Mouse (Mus musculus) liver, embryonic 11.5 days (tissue): ENCODE measurements around the gene Gm28048. TPM values are rescaled to one million over a fixed set of nuclear protein-coding genes. Genes with fewer than 3 reads are reported as not detected.

ENCODE experiments used
- ATAC-seq: fragments of 200-750 bp; cut with Nextera tagmentation; replicated peaks from 2 replicates; pipeline ENCODE4 v1.8.0; 2017; ENCODE audit warnings: moderate number of reproducible peaks, mild to moderate bottlenecking, moderate TSS enrichment, moderate library complexity; ENCODE audit not compliant: low FRiP score
- DNase-seq: peaks from one replicate; pipeline ENCODE4 v3.0.0-alpha.2; 2017; ENCODE audit warnings: low spot score
- H3K27ac ChIP-seq: fragments of 300-500 bp; sonication (generic); 2 replicates; pipeline ENCODE4 v1.5.1; 2014; ENCODE audit warnings: mild to moderate bottlenecking, low read depth, low read length, control low read depth
- H3K27me3 ChIP-seq: fragments of 300-500 bp; sonication (generic); replicated peaks from 2 replicates; pipeline ENCODE4 v1.6.1; 2014; ENCODE audit warnings: low read length, mixed read lengths; ENCODE audit not compliant: control insufficient read depth, insufficient read depth
- H3K36me3 ChIP-seq: fragments of 300-500 bp; sonication (generic); 2 replicates; pipeline ENCODE4 v1.6.1; 2014; ENCODE audit warnings: mild to moderate bottlenecking, low read length, moderate library complexity, mixed read lengths; ENCODE audit not compliant: control insufficient read depth, insufficient read depth
- H3K4me1 ChIP-seq: fragments of 300-500 bp; sonication (generic); replicated peaks from 2 replicates; pipeline ENCODE4 v1.6.1; 2014; ENCODE audit warnings: low read length, mixed read lengths; ENCODE audit not compliant: control insufficient read depth, insufficient read depth
- H3K4me2 ChIP-seq: fragments of 300-500 bp; sonication (generic); 2 replicates; pipeline ENCODE4 v1.6.1; 2014; ENCODE audit warnings: mild to moderate bottlenecking, control low read depth, moderate library complexity
- H3K4me3 ChIP-seq: fragments of 300-500 bp; sonication (generic); 2 replicates; pipeline ENCODE4 v1.5.1; 2014; ENCODE audit warnings: low read depth, low read length, control low read depth
- H3K9ac ChIP-seq: fragments of 300-500 bp; sonication (generic); 2 replicates; pipeline ENCODE4 v1.6.1; 2014; ENCODE audit warnings: low read depth, low read length, control low read depth
- H3K9me3 ChIP-seq: fragments of 300-500 bp; sonication (generic); 2 replicates; pipeline ENCODE4 v1.6.1; 2016; ENCODE audit warnings: low read length, inconsistent platforms, mixed read lengths; ENCODE audit not compliant: control insufficient read depth
- WGBS: fragments of 180-500 bp; shearing (Covaris S2); extraction: QIAGEN DNeasy Blood & Tissue Kit; methylation state at CpG from one replicate; pipeline ENCODE4 v1.1.7; 2014; 5-methylcytosine and 5-hydroxymethylcytosine counted together
- polyA plus RNA-seq: library from polyadenylated mRNA; unstranded; fragments of >200 nt; fragmentation: Nextera tagmentation; extraction: Ambion mirVana; gene quantifications from 2 replicates; pipeline ENCODE4 v1.2.1, GENCODE M21; 2014

Gene Gm28048
- polyA plus RNA-seq, 1 experiment from 2014 or later = 20.0 TPM

DNA sequence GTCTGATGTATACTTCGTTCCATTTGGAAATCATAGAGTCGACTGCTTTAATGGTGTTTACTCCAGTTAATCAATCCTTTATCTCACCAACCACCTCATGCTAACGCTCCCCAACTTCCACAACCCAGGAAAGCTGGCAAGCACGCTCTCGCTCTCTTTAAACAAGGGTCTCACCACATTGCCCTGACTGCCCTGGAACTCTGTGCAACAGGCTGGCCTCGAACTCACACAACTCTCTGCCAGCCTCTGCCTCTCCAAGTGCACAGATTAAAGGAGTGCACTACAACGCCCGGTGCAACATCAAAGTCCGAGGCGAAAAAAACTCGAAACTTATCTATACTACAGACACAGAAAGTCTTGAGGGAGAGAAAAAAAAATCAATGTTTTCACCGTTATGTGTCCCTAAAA lies 343 bp downstream of the Gm28048 start:
- H3K36me3 ChIP-seq = peaks cover 9% of the 10 kb centered on the region; the same call in 1 of the 2 replicates
- H3K4me3 ChIP-seq = peak overlapping the region; percentile 53
- H3K4me1 ChIP-seq = peaks cover 13% of the 10 kb centered on the region
- ATAC-seq = peak; percentile 55
- WGBS = 2% methylated on average over 12 of the region's 12 CpGs
- H3K4me2 ChIP-seq = peak overlapping the region; percentile 75
- no peaks in the 10 kb centered on the region for H3K27me3 ChIP-seq
- peak overlapping the region; percentile 71 for H3K9ac ChIP-seq
- no peak for DNase-seq
- H3K9me3 ChIP-seq = no peaks in the 10 kb centered on the region
- H3K27ac ChIP-seq = peak overlapping the region; percentile 95

DNA sequence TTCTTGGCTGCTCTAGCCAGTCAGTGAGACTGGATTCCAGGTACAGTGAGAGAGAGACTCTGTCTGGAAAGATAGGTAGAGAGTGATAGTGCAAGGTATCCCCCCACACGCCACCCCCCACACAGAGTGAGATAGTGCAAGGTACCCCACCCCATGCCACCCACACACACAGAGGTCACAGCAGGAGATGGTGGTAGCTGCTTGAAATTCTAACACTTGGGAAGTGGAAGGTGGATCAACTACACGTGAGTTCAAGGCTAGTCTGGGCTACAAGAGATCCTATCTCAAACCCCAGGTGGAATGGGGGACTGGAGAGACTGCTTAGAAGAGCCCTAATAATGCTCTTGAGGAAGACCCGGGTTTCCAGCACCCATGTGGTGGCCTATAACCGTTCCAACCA lies 849 bp downstream of the Gm28048 start:
- Histone ChIP-seq H3K36me3 (peaks cover 9% of the 10 kb centered on the region; the same call in 1 of the 2 replicates), H3K4me1 (peaks cover 13% of the 10 kb centered on the region), H3K9me3 (no peaks in the 10 kb centered on the region), H3K27me3 (no peaks in the 10 kb centered on the region), H3K9ac (peak overlapping the region; percentile 71), H3K4me3 (peak overlapping the region; percentile 53), H3K4me2 (peak overlapping the region; percentile 75), H3K27ac (peak overlapping the region; percentile 95; the same call in 1 of the 2 replicates)
- no peak for ATAC-seq
- WGBS = 27% methylated on average over 4 of the region's 4 CpGs
- DNase-seq = no peak

DNA sequence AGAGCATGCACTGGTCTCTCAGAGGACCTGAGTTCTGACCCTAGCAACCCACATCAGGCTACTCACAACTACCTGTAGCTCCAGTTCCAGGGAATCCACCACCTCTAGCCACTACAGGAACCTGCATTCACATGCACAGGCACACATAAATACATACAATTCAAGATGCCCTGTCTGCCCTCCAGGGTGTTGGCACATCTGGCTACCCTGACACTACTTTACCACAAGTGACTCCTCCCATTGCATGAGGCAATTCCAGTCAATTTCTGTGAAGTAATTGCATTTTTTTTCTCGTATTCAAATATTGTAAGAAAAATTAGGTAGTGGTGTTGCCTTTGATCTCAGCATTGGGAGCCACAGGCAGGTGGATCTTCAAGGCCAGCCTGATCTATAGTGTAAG lies 2.7 kb downstream of the Gm28048 start:
- H3K4me3 ChIP-seq = no peak overlapping the region
- DNase-seq (no peak), ATAC-seq (no peak)
- H3K4me1 ChIP-seq = peaks cover 15% of the 10 kb centered on the region
- H3K4me2 ChIP-seq = no peak overlapping the region
- H3K9ac ChIP-seq = no peak overlapping the region
- H3K36me3 ChIP-seq = peaks cover 9% of the 10 kb centered on the region; the same call in 1 of the 2 replicates
- H3K9me3 ChIP-seq = no peaks in the 10 kb centered on the region
- H3K27me3 ChIP-seq = no peaks in the 10 kb centered on the region
- H3K27ac ChIP-seq = no peak overlapping the region
- 77% methylated on average over 1 of the region's 1 CpGs for WGBS

DNA sequence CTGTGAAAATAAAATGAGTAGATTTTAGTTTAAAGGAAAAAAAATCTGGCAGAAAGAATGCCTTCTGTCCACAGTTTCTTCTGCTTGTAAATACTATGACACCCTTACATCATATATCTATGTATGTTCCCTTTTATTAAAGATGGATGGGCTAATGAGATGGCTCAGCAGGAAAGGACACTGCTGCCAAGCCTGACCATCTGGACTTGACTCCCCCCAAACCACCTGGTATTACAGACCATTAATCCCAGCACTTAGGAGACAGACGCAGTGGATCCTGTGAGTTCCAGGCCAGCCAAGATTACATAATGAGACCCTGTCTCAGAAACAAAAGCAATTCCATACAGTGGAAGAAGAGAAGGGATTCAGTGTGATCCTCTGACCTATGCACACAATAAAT lies 3.2 kb downstream of the Gm28048 start:
- Histone ChIP-seq H3K27ac (no peak overlapping the region), H3K9ac (no peak overlapping the region), H3K4me2 (no peak overlapping the region), H3K4me1 (peaks cover 15% of the 10 kb centered on the region), H3K36me3 (peaks cover 9% of the 10 kb centered on the region; the same call in 1 of the 2 replicates), H3K4me3 (no peak overlapping the region), H3K27me3 (no peaks in the 10 kb centered on the region), H3K9me3 (no peaks in the 10 kb centered on the region)
- 77% methylated on average over 1 of the region's 1 CpGs for WGBS
- DNase-seq = no peak
- ATAC-seq = no peak

DNA sequence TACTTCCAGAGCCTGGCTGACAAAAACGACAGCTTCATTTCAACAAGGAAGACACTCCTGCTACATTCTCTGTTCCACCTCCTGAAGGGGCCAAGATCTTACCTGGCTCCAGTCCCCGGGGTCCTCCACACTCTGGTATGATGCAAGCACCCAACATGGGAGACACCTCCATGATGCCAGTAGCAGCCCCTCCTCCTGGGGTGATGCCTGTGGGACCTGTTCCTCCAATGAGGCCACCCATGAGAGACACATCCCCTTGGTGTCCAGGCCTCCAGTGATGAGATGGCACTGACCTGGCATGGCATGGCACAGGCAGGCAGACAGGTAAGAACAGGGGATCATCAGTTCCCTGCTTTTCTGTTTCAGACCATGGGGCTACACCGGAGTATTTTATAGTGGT lies 3.7 kb downstream of the Gm28048 start:
- Histone ChIP-seq H3K4me3 (no peak overlapping the region), H3K27ac (no peak overlapping the region), H3K4me1 (peaks cover 15% of the 10 kb centered on the region), H3K9me3 (no peaks in the 10 kb centered on the region), H3K9ac (no peak overlapping the region), H3K4me2 (no peak overlapping the region), H3K36me3 (peaks cover 9% of the 10 kb centered on the region; the same call in 1 of the 2 replicates), H3K27me3 (no peaks in the 10 kb centered on the region)
- WGBS = 91% methylated on average over 3 of the region's 3 CpGs
- DNase-seq (no peak), ATAC-seq (no peak)

DNA sequence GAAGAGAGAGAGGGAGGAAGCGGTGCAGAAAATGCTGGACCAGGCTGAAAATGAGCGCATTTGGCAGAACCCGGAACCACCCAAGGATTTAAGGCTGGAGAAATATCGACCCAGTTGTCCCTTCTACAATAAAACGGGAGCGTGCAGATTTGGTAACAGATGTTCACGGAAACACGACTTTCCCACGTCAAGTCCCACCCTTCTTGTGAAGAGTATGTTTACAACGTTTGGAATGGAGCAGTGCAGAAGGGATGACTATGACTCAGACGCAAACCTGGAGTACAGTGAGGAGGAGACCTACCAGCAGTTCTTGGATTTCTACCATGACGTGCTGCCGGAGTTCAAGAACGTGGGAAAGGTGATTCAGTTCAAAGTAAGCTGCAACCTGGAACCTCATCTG lies 8.3 kb downstream of the Gm28048 start:
- peaks cover 12% of the 10 kb centered on the region for H3K9me3 ChIP-seq
- H3K4me2 ChIP-seq = peak overlapping the region; percentile 69
- H3K27me3 ChIP-seq = no peaks in the 10 kb centered on the region
- peak overlapping the region; percentile 64 for H3K9ac ChIP-seq
- ATAC-seq = no peak
- DNase-seq = no peak
- peaks cover 6% of the 10 kb centered on the region; the same call in 1 of the 2 replicates for H3K4me1 ChIP-seq
- 53% methylated on average over 14 of the region's 14 CpGs for WGBS
- H3K27ac ChIP-seq = no peak overlapping the region
- H3K36me3 ChIP-seq = peaks cover 13% of the 10 kb centered on the region; the same call in 1 of the 2 replicates
- H3K4me3 ChIP-seq = peak overlapping the region; percentile 55

DNA sequence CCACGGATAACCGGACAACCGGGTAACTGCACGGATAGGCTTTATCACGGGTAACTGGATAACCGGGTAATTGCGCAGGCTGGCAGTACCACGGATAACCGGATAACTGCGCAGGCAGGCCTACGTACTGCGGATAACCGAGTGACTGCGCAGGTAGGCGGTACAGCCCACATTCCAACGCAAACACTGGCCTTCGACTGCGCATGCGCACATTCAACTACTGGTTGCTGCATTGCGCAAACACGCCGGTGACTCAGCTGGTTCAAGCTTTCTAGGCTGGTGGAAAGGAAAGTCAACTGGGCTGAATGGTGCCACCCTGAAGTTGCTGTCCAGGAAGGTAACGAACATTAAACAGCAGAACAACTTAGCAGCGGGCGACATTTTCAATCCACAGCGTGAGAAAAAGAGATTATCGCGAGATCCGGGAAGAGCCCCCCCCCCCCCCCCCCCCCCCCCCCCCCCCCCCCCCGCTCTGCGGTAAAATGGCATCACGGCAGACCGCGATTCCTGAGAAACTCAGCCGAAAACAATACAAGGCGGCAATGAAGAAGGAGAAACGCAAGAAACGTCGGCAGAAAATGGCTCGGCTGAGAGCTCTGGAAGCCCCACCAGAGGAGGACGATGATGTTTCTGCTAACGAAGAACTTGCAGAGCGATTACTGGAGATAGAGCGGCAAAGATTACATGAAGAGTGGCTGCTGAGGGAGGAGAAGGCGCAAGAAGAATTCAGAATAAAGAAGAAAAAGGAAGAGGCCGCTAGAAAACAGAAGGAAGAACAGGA lies 9.0 kb downstream of the Gm28048 start:
- Histone ChIP-seq H3K9ac (peak overlapping the region; percentile 66), H3K36me3 (peaks cover 13% of the 10 kb centered on the region; the same call in 1 of the 2 replicates), H3K27ac (peak overlapping the region; percentile 85), H3K4me1 (0 out of 2 replicates have a peak, but pooled peaks cover 6% of the 10 kb centered on the region), H3K9me3 (peaks cover 12% of the 10 kb centered on the region), H3K27me3 (no peaks in the 10 kb centered on the region), H3K4me2 (peak overlapping the region; percentile 74), H3K4me3 (peak overlapping the region; percentile 64)
- ATAC-seq = peak; percentile 65
- 48% methylated on average over 45 of the region's 46 CpGs for WGBS
- DNase-seq = peak; percentile 77

DNA sequence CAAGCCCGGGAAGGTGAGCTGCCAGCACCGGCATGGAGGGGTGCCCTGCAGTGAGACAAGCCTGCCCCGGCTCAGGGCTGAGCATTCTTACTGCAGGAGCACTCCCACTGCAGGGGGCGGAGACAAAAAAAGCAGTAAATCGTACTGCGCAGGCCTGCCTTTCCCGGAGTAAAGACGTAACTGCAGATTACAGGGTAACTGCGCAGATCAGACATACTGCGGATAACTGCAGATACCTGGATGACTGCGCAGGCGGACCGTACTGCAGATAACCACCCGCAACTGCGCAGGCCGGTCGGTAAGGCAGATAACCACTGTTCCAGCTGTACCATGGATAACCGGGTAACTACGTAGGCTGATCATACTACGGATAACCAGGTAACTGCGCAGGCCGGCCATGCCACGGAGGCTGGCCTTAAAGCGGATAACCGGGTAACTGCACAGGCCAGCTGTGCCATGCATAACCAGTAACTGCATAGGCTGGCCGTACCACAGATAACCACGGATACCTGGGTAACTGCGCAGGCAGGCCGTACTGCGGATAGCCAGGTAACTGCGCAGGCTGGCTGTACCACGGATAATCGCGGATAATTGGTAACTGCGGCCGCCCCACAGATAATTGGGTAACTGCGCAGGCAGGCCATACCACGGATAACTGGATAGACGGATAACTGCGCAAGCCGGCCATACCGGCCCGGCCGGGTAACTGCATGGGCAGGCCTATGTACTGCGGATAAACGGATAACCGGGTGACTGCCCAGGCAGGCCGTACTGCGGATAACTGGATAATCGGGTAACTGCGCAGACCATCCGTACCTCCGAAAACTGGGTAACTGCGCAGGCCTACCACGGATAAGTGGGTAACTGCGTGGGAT lies 9.8 kb downstream of the Gm28048 start, which contains the start of gene Zrsr1:
Zrsr1 (plus strand) TSS at position 171 of the 875 bp plus-strand sequence.
- peak within 1 kb of the TSS; percentile 74 for H3K4me2 ChIP-seq
- H3K27me3 ChIP-seq = no peaks in the 10 kb centered on the region
- 50% methylated on average over 56 of the region's 56 CpGs for WGBS
- peaks cover 12% of the 10 kb centered on the region for H3K9me3 ChIP-seq
- peaks cover 8% of the 10 kb centered on the region; the same call in 1 of the 2 replicates for H3K36me3 ChIP-seq
- H3K27ac ChIP-seq = peak within 1 kb of the TSS; percentile 85
- 0 out of 2 replicates have a peak, but pooled peaks cover 6% of the 10 kb centered on the region for H3K4me1 ChIP-seq
- H3K9ac ChIP-seq = peak within 1 kb of the TSS; percentile 66
- peak; percentile 85 for ATAC-seq
- H3K4me3 ChIP-seq = peak within 1 kb of the TSS; percentile 64
- DNase-seq = peak; percentile 63
